Mouse (Mus musculus) cerebellum, adult 2 months (tissue): ENCODE measurements around the gene Med13l.

Experiments
- CTCF ChIP-seq: fragments of 200-500 bp; IDR thresholded peaks from 2 replicates; pipeline ENCODE4 v1.5.1; 2011; ENCODE audit warnings: low read depth, mild to moderate bottlenecking, control low read depth, low read length, moderate library complexity, borderline replicate concordance; ENCODE audit not compliant: insufficient read depth
- POLR2A ChIP-seq: fragments of 200-500 bp; IDR thresholded peaks from 2 replicates; pipeline ENCODE4 v1.6.1; 2011; ENCODE audit warnings: low read length, control low read depth, borderline replicate concordance; ENCODE audit not compliant: insufficient read depth

DNA sequence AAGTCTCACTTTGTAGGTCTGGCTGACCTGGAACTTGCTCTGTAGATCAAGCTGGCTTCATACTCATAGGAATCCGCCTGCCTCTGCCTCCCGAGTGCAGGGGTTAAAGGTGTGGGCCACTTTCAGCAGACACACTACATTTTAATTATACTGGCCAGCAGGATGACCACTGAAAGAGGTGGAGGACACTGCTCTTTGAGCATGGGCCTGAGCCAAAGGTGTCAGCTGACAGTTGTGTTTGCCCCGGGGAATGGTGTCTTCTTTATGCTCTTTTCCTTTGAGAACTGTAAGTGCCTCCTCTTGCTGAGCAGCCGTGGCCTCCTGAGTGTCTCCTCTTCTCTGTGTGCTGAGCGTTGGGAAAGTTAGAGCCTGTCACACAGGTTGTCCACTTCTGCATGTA lies 35.4 kb downstream of the Med13l start:
- no peak for TF ChIP-seq CTCF
- TF ChIP-seq POLR2A, result no peak
